Mouse (Mus musculus): ENCODE results near the gene Camk2n2. TPM values are rescaled to one million over a fixed set of nuclear protein-coding genes. Genes with fewer than 3 reads are reported as not detected.

Gene Camk2n2
- polyA plus RNA-seq, 1 experiment from 2014 or later = 1.9 TPM

GRCm38 (mm10) chr16:20642161-20642560 lies 21.1 kb upstream of the Camk2n2 start:
- peak; percentile 88 for ATAC-seq (ENCODE audit: low FRiP score, low TSS enrichment)
- 2% methylated on average over 8 of the region's 8 CpGs for WGBS
- Histone ChIP-seq H3K4me2 (replicated peaks; ENCODE audit: low read depth, low read length) (no peak overlapping the region), H3K9me3 (ENCODE audit: control insufficient read depth, low read length) (no peaks in the 10 kb centered on the region), H3K9ac (ENCODE audit: low read depth, low read length) (no peak overlapping the region), H3K4me3 (ENCODE audit: low read length) (no peak overlapping the region), H3K36me3 (ENCODE audit: control insufficient read depth, insufficient read depth, low read length) (no peaks in the 10 kb centered on the region), H3K27ac (ENCODE audit: low read depth, low read length) (no peak overlapping the region), H3K27me3 (ENCODE audit: control insufficient read depth, insufficient read depth, low read length) (no peaks in the 10 kb centered on the region; the same call in 1 of the 2 replicates), H3K4me1 (ENCODE audit: control insufficient read depth, insufficient read depth, low read length) (no peaks in the 10 kb centered on the region)

- no peak for ATAC-seq (ENCODE audit: low FRiP score, low TSS enrichment)
- Histone ChIP-seq H3K9me3 (ENCODE audit: control insufficient read depth, low read length) (no peaks in the 10 kb centered on the region), H3K4me1 (ENCODE audit: control insufficient read depth, insufficient read depth, low read length) (no peaks in the 10 kb centered on the region), H3K4me3 (ENCODE audit: low read length) (no peak overlapping the region), H3K9ac (ENCODE audit: low read depth, low read length) (no peak overlapping the region), H3K27ac (ENCODE audit: low read depth, low read length) (no peak overlapping the region), H3K36me3 (ENCODE audit: control insufficient read depth, insufficient read depth, low read length) (no peaks in the 10 kb centered on the region), H3K27me3 (ENCODE audit: control insufficient read depth, insufficient read depth, low read length) (no peaks in the 10 kb centered on the region), H3K4me2 (replicated peaks; ENCODE audit: low read depth, low read length) (no peak overlapping the region)
- 89% methylated on average over 8 of the region's 8 CpGs for WGBS
These were observed 17.3 kb upstream of the Camk2n2 start for GRCm38 (mm10) chr16:20638367-20638766.

GRCm38 (mm10) chr16:20637410-20637809 lies 16.3 kb upstream of the Camk2n2 start:
- ATAC-seq (ENCODE audit: low FRiP score, low TSS enrichment) = no peak
- Histone ChIP-seq H3K4me3 (ENCODE audit: low read length) (no peak overlapping the region), H3K9ac (ENCODE audit: low read depth, low read length) (no peak overlapping the region), H3K27me3 (ENCODE audit: control insufficient read depth, insufficient read depth, low read length) (no peaks in the 10 kb centered on the region), H3K36me3 (ENCODE audit: control insufficient read depth, insufficient read depth, low read length) (no peaks in the 10 kb centered on the region), H3K4me1 (ENCODE audit: control insufficient read depth, insufficient read depth, low read length) (no peaks in the 10 kb centered on the region), H3K4me2 (replicated peaks; ENCODE audit: low read depth, low read length) (no peak overlapping the region), H3K9me3 (ENCODE audit: control insufficient read depth, low read length) (no peaks in the 10 kb centered on the region), H3K27ac (ENCODE audit: low read depth, low read length) (no peak overlapping the region)
- 80% methylated on average over 8 of the region's 8 CpGs for WGBS

- Histone ChIP-seq H3K36me3 (ENCODE audit: control insufficient read depth, insufficient read depth, low read length) (no peaks in the 10 kb centered on the region), H3K27ac (ENCODE audit: low read depth, low read length) (no peak within 1 kb of the TSS), H3K9ac (ENCODE audit: low read depth, low read length) (peak within 1 kb of the TSS; percentile 72), H3K9me3 (ENCODE audit: control insufficient read depth, low read length) (no peaks in the 10 kb centered on the region), H3K4me3 (ENCODE audit: low read length) (peak within 1 kb of the TSS; percentile 59), H3K4me1 (ENCODE audit: control insufficient read depth, insufficient read depth, low read length) (0 out of 2 replicates have a peak, but pooled peaks cover 4% of the 10 kb centered on the region), H3K4me2 (replicated peaks; ENCODE audit: low read depth, low read length) (peak within 1 kb of the TSS; percentile 95), H3K27me3 (ENCODE audit: control insufficient read depth, insufficient read depth, low read length) (peaks cover 13% of the 10 kb centered on the region)
- 8% methylated on average over 54 of the region's 54 CpGs for WGBS
- ATAC-seq (ENCODE audit: low FRiP score, low TSS enrichment) = peak; percentile 78
These were observed 8.9 kb upstream of the Camk2n2 start, which contains the start of gene Ece2 for GRCm38 (mm10) chr16:20629731-20630634. Gene Ece2, plus strand, starts transcription at chr16:20629828.

GRCm38 (mm10) chr16:20628871-20629391 lies 7.8 kb upstream of the Camk2n2 start:
- peak overlapping the region; percentile 59; the same call in 1 of the 2 replicates for H3K4me3 ChIP-seq (ENCODE audit: low read length)
- H3K4me2 ChIP-seq (replicated peaks; ENCODE audit: low read depth, low read length) = peak overlapping the region; percentile 95
- peaks cover 13% of the 10 kb centered on the region for H3K27me3 ChIP-seq (ENCODE audit: control insufficient read depth, insufficient read depth, low read length)
- H3K9ac ChIP-seq (ENCODE audit: low read depth, low read length) = no peak overlapping the region
- H3K36me3 ChIP-seq (ENCODE audit: control insufficient read depth, insufficient read depth, low read length) = no peaks in the 10 kb centered on the region
- 50% methylated on average over 11 of the region's 11 CpGs for WGBS
- H3K9me3 ChIP-seq (ENCODE audit: control insufficient read depth, low read length) = no peaks in the 10 kb centered on the region
- no peak overlapping the region for H3K27ac ChIP-seq (ENCODE audit: low read depth, low read length)
- ATAC-seq (ENCODE audit: low FRiP score, low TSS enrichment) = no peak
- 0 out of 2 replicates have a peak, but pooled peaks cover 4% of the 10 kb centered on the region for H3K4me1 ChIP-seq (ENCODE audit: control insufficient read depth, insufficient read depth, low read length)

GRCm38 (mm10) chr16:20623211-20623610 lies 2.1 kb upstream of the Camk2n2 start:
- Histone ChIP-seq H3K4me2 (replicated peaks; ENCODE audit: low read depth, low read length) (no peak overlapping the region), H3K4me3 (ENCODE audit: low read length) (no peak overlapping the region), H3K27me3 (ENCODE audit: control insufficient read depth, insufficient read depth, low read length) (peaks cover 29% of the 10 kb centered on the region), H3K36me3 (ENCODE audit: control insufficient read depth, insufficient read depth, low read length) (no peaks in the 10 kb centered on the region), H3K27ac (ENCODE audit: low read depth, low read length) (no peak overlapping the region), H3K4me1 (ENCODE audit: control insufficient read depth, insufficient read depth, low read length) (peaks cover 15% of the 10 kb centered on the region), H3K9me3 (ENCODE audit: control insufficient read depth, low read length) (no peaks in the 10 kb centered on the region), H3K9ac (ENCODE audit: low read depth, low read length) (no peak overlapping the region)
- ATAC-seq (ENCODE audit: low FRiP score, low TSS enrichment) = no peak
- 69% methylated on average over 2 of the region's 2 CpGs for WGBS

- peaks cover 29% of the 10 kb centered on the region for H3K27me3 ChIP-seq (ENCODE audit: control insufficient read depth, insufficient read depth, low read length)
- peaks cover 15% of the 10 kb centered on the region for H3K4me1 ChIP-seq (ENCODE audit: control insufficient read depth, insufficient read depth, low read length)
- peak overlapping the region; percentile 73 for H3K9ac ChIP-seq (ENCODE audit: low read depth, low read length)
- WGBS = 0% methylated on average over 34 of the region's 37 CpGs
- no peaks in the 10 kb centered on the region for H3K36me3 ChIP-seq (ENCODE audit: control insufficient read depth, insufficient read depth, low read length)
- H3K27ac ChIP-seq (ENCODE audit: low read depth, low read length) = peak overlapping the region; percentile 34
- peak overlapping the region; percentile 81 for H3K4me2 ChIP-seq (replicated peaks; ENCODE audit: low read depth, low read length)
- ATAC-seq (ENCODE audit: low FRiP score, low TSS enrichment) = peak; percentile 50
- no peaks in the 10 kb centered on the region for H3K9me3 ChIP-seq (ENCODE audit: control insufficient read depth, low read length)
- H3K4me3 ChIP-seq (ENCODE audit: low read length) = peak overlapping the region; percentile 49
These were observed 1.1 kb upstream of the Camk2n2 start for GRCm38 (mm10) chr16:20621991-20622685.

GRCm38 (mm10) chr16:20620751-20621190 lies 316 bp downstream of the Camk2n2 start:
- peak overlapping the region; percentile 49 for H3K4me3 ChIP-seq (ENCODE audit: low read length)
- peak overlapping the region; percentile 81 for H3K4me2 ChIP-seq (replicated peaks; ENCODE audit: low read depth, low read length)
- no peak overlapping the region for H3K27ac ChIP-seq (ENCODE audit: low read depth, low read length)
- WGBS = under 1% methylated on average over 32 of the region's 32 CpGs
- peaks cover 29% of the 10 kb centered on the region for H3K27me3 ChIP-seq (ENCODE audit: control insufficient read depth, insufficient read depth, low read length)
- 0 out of 2 replicates have a peak, but pooled peaks have one; percentile 2 for ATAC-seq (ENCODE audit: low FRiP score, low TSS enrichment)
- no peaks in the 10 kb centered on the region for H3K36me3 ChIP-seq (ENCODE audit: control insufficient read depth, insufficient read depth, low read length)
- peak overlapping the region; percentile 73 for H3K9ac ChIP-seq (ENCODE audit: low read depth, low read length)
- H3K9me3 ChIP-seq (ENCODE audit: control insufficient read depth, low read length) = no peaks in the 10 kb centered on the region
- H3K4me1 ChIP-seq (ENCODE audit: control insufficient read depth, insufficient read depth, low read length) = peaks cover 15% of the 10 kb centered on the region
